Mouse (Mus musculus) brain, embryonic 14.5 days (tissue): ENCODE measurements around the gene Mblac1.

ENCODE experiments used
- CTCF ChIP-seq: fragments of 200-500 bp; IDR thresholded peaks from 2 replicates; pipeline ENCODE4 v1.5.1; 2012; ENCODE audit warnings: inconsistent platforms, mild to moderate bottlenecking, moderate library complexity, borderline replicate concordance; ENCODE audit not compliant: insufficient read depth, insufficient read length; ENCODE audit errors: extremely low read depth
- POLR2A ChIP-seq: fragments of 200-500 bp; IDR thresholded peaks from 2 replicates; pipeline ENCODE4 v1.6.1; 2012; ENCODE audit warnings: mild to moderate bottlenecking, inconsistent platforms, borderline replicate concordance; ENCODE audit not compliant: poor library complexity, insufficient read depth, insufficient read length, severe bottlenecking; ENCODE audit errors: extremely low read depth

DNA sequence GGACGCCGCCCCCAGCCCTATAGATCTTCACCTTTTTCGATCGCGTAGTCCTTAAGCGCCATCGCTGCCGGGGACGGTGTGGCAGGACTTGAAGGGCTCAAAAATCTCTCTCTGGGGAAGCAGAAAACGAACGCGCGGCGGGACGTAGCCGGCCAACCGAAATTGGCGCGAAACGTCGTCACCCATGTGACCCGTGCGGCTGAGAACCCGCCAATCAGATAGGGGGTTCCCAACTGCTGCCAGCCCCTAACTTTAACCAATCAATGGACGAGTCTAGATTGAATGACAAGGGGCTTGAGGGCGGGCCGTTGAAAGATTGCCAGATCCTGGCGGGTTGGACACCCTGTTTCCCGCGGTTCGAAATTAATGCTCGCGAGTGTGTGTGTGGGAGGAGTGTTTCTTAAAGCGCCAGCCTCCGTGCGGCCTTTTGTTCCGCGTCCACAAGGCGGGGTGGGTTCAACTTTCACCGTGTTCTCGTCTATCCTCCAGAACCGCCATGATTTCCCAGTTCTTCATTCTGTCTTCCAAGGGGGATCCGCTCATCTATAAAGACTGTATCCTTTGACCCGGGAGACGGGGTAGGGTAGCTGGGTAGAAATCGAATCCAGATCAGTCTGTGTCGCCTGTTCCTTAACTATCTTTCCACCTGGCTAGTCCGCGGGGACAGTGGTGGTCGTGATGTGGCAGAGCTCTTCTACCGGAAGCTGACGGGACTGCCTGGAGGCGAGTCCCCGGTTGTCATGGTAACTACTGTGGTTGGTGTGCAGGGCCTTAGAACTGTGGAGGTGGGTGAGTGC is 22.2 kb upstream of the Mblac1 start, which contains the start of the genes Ap4m1 and Mcm7:
- TF ChIP-seq POLR2A = peak; percentile 27; the same call in 1 of the 2 replicates
- 0 out of 2 replicates have a peak, but pooled peaks have one; percentile 1 for TF ChIP-seq CTCF
